Mouse (Mus musculus): ENCODE measurements at regions not wholly inside any gene's neighbourhood (a gene's known extent, or its start where the extent isn't known, plus 50 kb on each side); places are given as distances from the start of the nearest gene placed in this dataset.

GRCm38 (mm10) chr19:55985518-55985917, 243.9 kb downstream of the Tcf7l2 start:
- peak; percentile 38 for DNase-seq (ENCODE audit: low read depth, low spot score)

GRCm38 (mm10) chr19:55991791-55992726, 250.4 kb downstream of the Tcf7l2 start:
- no peak for DNase-seq (ENCODE audit: low read depth, low spot score)

DNA sequence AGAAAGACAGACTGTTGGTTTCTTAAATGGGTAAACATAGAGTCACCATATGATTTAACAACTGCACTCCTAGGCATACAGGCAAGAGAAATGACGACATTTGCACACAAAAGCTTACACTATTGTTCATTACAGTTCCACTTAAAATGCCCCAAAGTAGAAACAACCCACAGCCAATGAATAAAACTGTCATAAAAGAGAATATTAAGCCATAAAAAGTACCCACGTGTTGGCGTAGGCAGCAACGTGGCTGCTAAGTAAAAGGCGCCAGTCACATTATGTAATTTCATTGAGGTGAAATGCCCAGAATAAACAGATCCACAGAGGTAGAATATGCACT, 251.1 kb downstream of the Tcf7l2 start:
- DNase-seq (ENCODE audit: low read depth, low spot score) = peak; percentile 76

- no peak for DNase-seq (ENCODE audit: low read depth, low spot score)
Measured at GRCm38 (mm10) chr19:55995721-55996120, 254.1 kb downstream of the Tcf7l2 start.

DNA sequence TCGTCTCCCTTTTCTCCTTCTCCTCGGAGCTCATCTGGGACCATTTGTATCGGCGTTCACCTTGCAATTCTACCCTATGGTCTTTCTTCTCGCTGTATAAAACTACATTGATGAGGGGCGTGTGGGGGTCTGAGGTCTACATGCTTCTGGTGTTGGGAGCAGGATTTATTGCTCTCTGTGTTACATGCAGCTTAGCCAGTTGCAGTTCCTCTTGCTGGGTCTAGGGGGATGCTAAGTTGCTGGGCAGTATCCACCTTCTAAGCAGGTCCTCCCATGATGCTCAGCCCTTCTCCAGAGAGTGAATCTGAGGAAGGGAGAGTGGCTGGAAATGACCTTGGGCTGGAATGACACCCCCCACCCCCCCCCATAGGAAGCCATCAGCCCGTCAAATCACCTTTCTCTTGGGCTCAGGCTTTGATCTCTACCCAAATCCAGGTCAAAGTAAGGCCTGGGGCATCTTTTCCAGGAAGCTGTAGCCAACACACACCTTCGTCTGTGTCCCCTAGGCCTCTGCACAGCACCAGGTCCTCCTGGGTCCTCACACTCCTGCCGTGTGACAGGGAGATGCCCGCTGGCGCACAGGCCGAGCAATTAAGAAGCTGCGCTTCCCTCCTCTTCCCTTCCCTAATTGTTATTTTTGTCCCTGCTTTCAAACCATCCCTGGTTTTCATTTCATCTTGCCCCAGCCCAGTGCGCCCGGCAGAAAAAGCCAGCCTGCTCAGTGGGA, 257.0 kb downstream of the Tcf7l2 start:
- no peak for DNase-seq (ENCODE audit: low read depth, low spot score)

GRCm38 (mm10) chr19:55999409-55999808, 257.8 kb downstream of the Tcf7l2 start:
- no peak for DNase-seq (ENCODE audit: low read depth, low spot score)

DNA sequence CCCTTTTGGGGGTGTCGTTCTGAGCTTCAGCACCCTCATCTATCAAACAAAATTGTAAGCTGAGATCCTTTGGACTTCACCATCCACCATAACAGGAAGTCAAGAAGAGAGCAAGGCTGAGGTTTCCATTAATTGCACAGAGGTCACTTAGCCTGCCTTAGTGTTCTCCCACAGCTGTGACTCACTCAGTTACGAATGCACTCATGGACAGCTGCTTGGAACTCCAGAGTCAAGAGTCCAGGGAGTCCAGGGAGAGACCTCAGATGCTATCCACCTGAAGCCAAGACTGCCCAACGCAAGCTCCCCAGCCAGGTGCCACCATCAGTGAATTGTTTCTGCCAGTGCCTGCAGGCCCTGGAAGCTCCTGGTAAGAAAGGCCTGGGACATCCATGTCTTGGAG, 259.8 kb downstream of the Tcf7l2 start:
- no peak for DNase-seq (ENCODE audit: low read depth, low spot score)

GRCm38 (mm10) chr19:56005886-56006285, 264.3 kb downstream of the Tcf7l2 start:
- DNase-seq (ENCODE audit: low read depth, low spot score) = no peak

DNA sequence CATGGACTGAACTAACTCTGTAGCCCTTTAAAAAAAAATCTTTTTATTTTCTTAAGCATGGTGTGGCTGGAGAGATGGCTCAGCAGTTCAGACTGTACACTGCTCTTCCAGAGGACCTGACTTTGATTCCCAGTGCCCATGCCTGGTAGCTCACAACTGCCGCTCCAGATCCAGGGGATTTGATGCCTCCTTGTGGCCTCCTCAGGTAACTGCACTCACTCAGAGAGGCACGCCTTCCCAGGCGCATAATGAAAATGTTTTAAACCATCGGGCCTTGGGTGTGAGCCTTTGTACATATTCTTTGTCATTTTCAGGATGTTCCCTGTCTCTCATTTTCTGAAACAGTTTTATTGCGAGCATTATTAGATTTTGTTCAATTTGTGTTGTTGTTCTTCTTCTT, 265.8 kb downstream of the Tcf7l2 start:
- no peak for DNase-seq (ENCODE audit: low read depth, low spot score)

DNA sequence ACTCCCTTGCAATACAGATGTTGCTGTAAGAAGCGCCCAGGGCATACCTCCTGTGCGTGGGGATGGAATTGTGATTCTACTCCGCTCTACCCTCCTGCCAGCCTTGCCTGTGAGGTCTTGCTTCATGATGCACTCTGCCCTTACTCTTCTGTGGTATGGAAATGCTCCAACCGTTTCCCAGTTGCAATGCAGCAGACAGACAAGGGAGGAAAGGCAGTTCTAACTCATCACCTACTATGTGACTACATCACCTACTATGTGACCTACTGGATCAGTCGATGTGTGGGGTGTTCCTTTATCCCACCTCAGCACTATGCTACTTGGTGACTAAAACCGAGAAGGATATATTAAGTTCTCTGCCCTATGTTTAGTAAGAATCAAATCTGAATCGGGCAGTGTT, 269.1 kb downstream of the Tcf7l2 start:
- DNase-seq (ENCODE audit: low read depth, low spot score) = no peak

DNA sequence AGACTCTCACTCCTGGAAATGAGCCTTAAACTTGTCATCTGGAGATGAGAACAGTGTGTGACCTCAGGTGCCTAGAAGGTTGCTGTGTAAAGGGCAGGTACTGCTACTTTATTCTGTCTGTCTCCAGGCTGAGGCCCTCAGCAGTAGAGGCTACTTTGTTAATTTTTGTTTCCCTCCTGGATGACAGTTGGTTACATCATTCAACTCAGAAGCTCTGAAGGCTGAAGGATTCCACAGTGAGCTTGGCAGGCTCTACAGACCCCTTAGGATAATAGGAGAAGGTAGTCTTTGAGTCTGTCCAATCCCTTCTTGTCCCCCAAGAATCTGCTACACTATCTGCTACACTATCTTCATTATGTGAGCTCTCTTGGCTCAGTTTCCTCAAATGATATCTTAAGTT, 269.7 kb downstream of the Tcf7l2 start:
- DNase-seq (ENCODE audit: low read depth, low spot score) = no peak

DNA sequence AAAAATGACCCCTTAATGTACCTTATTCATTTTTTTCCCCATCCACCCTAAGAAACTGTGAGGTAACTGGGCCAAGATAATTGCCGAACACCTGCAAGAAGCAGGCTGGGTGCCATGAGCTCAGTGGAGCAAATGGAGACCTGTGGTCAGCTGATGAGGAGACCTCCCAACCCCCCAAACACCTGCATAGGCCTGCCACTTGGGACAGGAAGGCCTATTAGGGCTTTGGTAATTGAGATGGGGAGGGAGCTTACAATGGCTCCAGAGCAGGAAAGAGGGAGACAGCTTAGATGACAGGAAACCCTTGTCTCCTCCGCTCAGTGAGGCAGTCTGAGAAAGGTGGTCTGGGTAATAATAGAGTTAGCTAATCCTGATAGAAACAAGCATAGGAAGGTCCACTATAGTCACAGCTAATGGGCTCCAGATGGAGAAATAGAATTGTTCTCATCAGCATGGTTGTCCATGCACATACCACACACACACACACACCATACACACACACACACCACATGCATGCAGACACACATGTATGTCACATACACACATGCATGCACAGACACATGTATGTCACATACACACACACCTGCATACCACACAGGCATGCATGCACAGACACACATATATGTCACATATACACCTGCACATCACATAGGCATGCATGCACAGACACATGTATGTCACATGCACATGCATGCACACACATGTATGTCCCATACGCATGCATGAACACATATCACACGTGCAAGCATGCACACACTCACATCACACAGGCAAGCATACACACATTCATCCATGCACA, 270.2 kb upstream of the Habp2 start:
- DNase-seq (ENCODE audit: low read depth, low spot score) = no peak

GRCm38 (mm10) chr19:56017524-56017923, 269.4 kb upstream of the Habp2 start:
- DNase-seq (ENCODE audit: low read depth, low spot score) = no peak

- DNase-seq (ENCODE audit: low read depth, low spot score) = no peak
Measured at GRCm38 (mm10) chr19:56019143-56019542, 267.8 kb upstream of the Habp2 start.

- DNase-seq (ENCODE audit: low read depth, low spot score) = no peak
Measured at GRCm38 (mm10) chr19:56022348-56022747, 264.6 kb upstream of the Habp2 start.

DNA sequence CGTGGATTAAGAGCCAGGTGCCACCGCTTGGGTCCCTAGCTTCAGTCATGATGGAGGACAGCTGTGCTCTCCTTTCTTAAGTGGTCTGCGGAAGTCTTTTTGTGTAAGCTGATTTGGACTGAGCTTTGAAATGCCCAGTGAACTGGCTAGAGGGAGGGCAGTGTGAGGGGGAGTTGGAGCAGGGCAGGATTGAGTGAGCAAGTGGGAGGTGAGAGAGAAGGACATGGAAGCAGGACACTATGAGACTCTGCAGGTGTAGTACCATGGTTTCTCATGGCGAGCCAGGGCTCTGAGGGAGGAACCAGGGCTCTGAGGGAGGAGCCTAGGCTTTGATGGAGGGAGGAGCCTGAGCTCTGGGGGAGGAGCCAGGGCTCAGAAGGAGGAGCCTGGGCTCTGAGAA, 262.3 kb upstream of the Habp2 start:
- DNase-seq (ENCODE audit: low read depth, low spot score) = no peak

GRCm38 (mm10) chr19:56029428-56030281, 257.3 kb upstream of the Habp2 start:
- peak; percentile 22 for DNase-seq (ENCODE audit: low read depth, low spot score)

- DNase-seq (ENCODE audit: low read depth, low spot score) = no peak
Measured at GRCm38 (mm10) chr19:56030401-56030925, 256.5 kb upstream of the Habp2 start.

DNA sequence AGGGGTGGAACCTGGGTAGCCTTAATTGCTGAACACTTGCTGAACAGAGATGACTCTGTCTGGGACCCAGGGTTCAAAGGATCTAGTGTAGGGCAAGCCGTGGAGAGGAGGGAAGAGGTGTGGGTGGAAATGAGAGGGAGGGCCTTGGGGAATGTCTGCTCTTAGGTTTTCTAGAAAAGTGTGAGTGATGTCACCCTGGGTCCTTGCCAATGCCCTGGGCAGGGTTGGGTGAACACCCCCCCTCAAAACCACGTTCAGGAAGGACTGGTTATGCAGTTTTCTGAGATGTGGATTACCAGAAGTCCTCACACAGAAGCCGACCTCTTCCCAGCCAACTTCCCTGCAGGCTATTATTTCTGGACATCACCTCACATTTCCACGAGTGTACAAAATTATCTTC, 252.4 kb upstream of the Habp2 start:
- no peak for DNase-seq (ENCODE audit: low read depth, low spot score)

- DNase-seq (ENCODE audit: low read depth, low spot score) = no peak
Measured at GRCm38 (mm10) chr19:56037584-56037983, 249.4 kb upstream of the Habp2 start.
